Mouse (Mus musculus) heart, embryonic 12.5 days (tissue): ENCODE data around the gene Rabl6. TPM values are rescaled to one million over a fixed set of nuclear protein-coding genes. Genes with fewer than 3 reads are reported as not detected.

Experiments used
- ATAC-seq: fragments of 200-750 bp; cut with Nextera tagmentation; 2 replicates; pipeline ENCODE4 v1.8.0; 2017; ENCODE audit warnings: moderate TSS enrichment, moderate library complexity; ENCODE audit not compliant: insufficient number of reproducible peaks, low FRiP score
- H3K27ac ChIP-seq: fragments of 300-500 bp; sonication (generic); 2 replicates; pipeline ENCODE4 v1.5.1; 2016; ENCODE audit warnings: mild to moderate bottlenecking, moderate library complexity; ENCODE audit not compliant: poor library complexity, severe bottlenecking
- H3K27me3 ChIP-seq: fragments of 300-500 bp; sonication (generic); replicated peaks from 2 replicates; pipeline ENCODE4 v1.6.1; 2016; ENCODE audit warnings: mild to moderate bottlenecking, moderate library complexity
- H3K36me3 ChIP-seq: fragments of 300-500 bp; sonication (generic); 2 replicates; pipeline ENCODE4 v1.6.1; 2016; ENCODE audit warnings: mild to moderate bottlenecking, moderate library complexity
- H3K4me1 ChIP-seq: fragments of 300-500 bp; sonication (generic); replicated peaks from 2 replicates; pipeline ENCODE4 v1.6.1; 2016; ENCODE audit warnings: mild to moderate bottlenecking
- H3K4me2 ChIP-seq: fragments of 300-500 bp; sonication (generic); 2 replicates; pipeline ENCODE4 v1.6.1; 2016; ENCODE audit warnings: mild to moderate bottlenecking, moderate library complexity
- H3K4me3 ChIP-seq: fragments of 300-500 bp; sonication (generic); 2 replicates; pipeline ENCODE4 v1.5.1; 2016; ENCODE audit warnings: mild to moderate bottlenecking
- H3K9ac ChIP-seq: fragments of 300-500 bp; sonication (generic); 2 replicates; pipeline ENCODE4 v1.6.1; 2016; ENCODE audit warnings: mild to moderate bottlenecking, moderate library complexity
- H3K9me3 ChIP-seq: fragments of 300-500 bp; sonication (generic); replicated peaks from 2 replicates; pipeline ENCODE4 v1.6.1; 2016; ENCODE audit warnings: mild to moderate bottlenecking, moderate library complexity
- WGBS: fragments of 180-500 bp; shearing (Covaris S2); methylation state at CpG from one replicate; pipeline ENCODE4 v1.1.7; 2016; 5-methylcytosine and 5-hydroxymethylcytosine counted together
- polyA plus RNA-seq: library from polyadenylated mRNA; unstranded; fragments of >200 nt; fragmentation: Nextera tagmentation; extraction: Ambion mirVana; gene quantifications from 2 replicates; pipeline ENCODE4 v1.2.1, GENCODE M21; 2016

Rabl6 gene
- polyA plus RNA-seq, 1 experiment from 2014 or later, result 49.2 TPM

- Histone ChIP-seq H3K4me3 (no peak overlapping the region), H3K9ac (no peak overlapping the region), H3K36me3 (peaks cover 94% of the 10 kb centered on the region), H3K4me2 (no peak overlapping the region), H3K4me1 (peaks cover 18% of the 10 kb centered on the region), H3K27ac (no peak overlapping the region), H3K27me3 (no peaks in the 10 kb centered on the region), H3K9me3 (no peaks in the 10 kb centered on the region)
- 88% methylated on average over 5 of the region's 5 CpGs for WGBS
- no peak for ATAC-seq
Observed at GRCm38 (mm10) chr2:25596765-25597510, 11.4 kb downstream of the Rabl6 start.

- ATAC-seq, result no peak
- Histone ChIP-seq H3K9me3 (no peaks in the 10 kb centered on the region), H3K4me3 (no peak overlapping the region), H3K27me3 (no peaks in the 10 kb centered on the region), H3K27ac (no peak overlapping the region), H3K4me1 (peaks cover 5% of the 10 kb centered on the region), H3K4me2 (no peak overlapping the region), H3K36me3 (peaks cover 90% of the 10 kb centered on the region), H3K9ac (no peak overlapping the region)
- WGBS, result 88% methylated on average over 2 of the region's 2 CpGs
Observed at GRCm38 (mm10) chr2:25591863-25592262, 16.5 kb downstream of the Rabl6 start.

GRCm38 (mm10) chr2:25588227-25588907 lies 20.0 kb downstream of the Rabl6 start:
- no peak for ATAC-seq
- Histone ChIP-seq H3K9me3 (no peaks in the 10 kb centered on the region), H3K36me3 (peaks cover 94% of the 10 kb centered on the region), H3K4me2 (no peak overlapping the region), H3K4me1 (peaks cover 9% of the 10 kb centered on the region), H3K4me3 (no peak overlapping the region), H3K9ac (no peak overlapping the region), H3K27ac (0 out of 2 replicates have a peak overlapping the region, but pooled peaks have one; percentile 12), H3K27me3 (no peaks in the 10 kb centered on the region)
- WGBS, result 88% methylated on average over 8 of the region's 8 CpGs

GRCm38 (mm10) chr2:25587290-25587689 lies 21.0 kb downstream of the Rabl6 start:
- Histone ChIP-seq H3K4me1 (peaks cover 20% of the 10 kb centered on the region), H3K27me3 (no peaks in the 10 kb centered on the region), H3K36me3 (peaks cover 88% of the 10 kb centered on the region), H3K9me3 (no peaks in the 10 kb centered on the region), H3K9ac (no peak overlapping the region), H3K27ac (no peak overlapping the region), H3K4me2 (no peak overlapping the region), H3K4me3 (no peak overlapping the region)
- ATAC-seq, result no peak
- 94% methylated on average over 8 of the region's 8 CpGs for WGBS

GRCm38 (mm10) chr2:25585601-25586000 lies 22.7 kb downstream of the Rabl6 start:
- Histone ChIP-seq H3K27me3 (peaks cover 8% of the 10 kb centered on the region), H3K36me3 (peaks cover 71% of the 10 kb centered on the region)

GRCm38 (mm10) chr2:25584856-25585255 lies 23.5 kb downstream of the Rabl6 start:
- H3K9me3 ChIP-seq, result no peaks in the 10 kb centered on the region
- H3K4me3 ChIP-seq, result no peak overlapping the region
- H3K27me3 ChIP-seq, result peaks cover 15% of the 10 kb centered on the region
- no peak for ATAC-seq
- no peak overlapping the region for H3K27ac ChIP-seq
- WGBS, result 84% methylated on average over 4 of the region's 4 CpGs
- H3K9ac ChIP-seq, result no peak overlapping the region
- no peak overlapping the region for H3K4me2 ChIP-seq
- H3K4me1 ChIP-seq, result peaks cover 35% of the 10 kb centered on the region
- H3K36me3 ChIP-seq, result peaks cover 64% of the 10 kb centered on the region

More at GRCm38 (mm10) chr2:25585601-25586000, 22.7 kb downstream of the Rabl6 start:
- ATAC-seq, result no peak
- no peak overlapping the region for H3K9ac ChIP-seq
- no peak overlapping the region for H3K4me3 ChIP-seq
- H3K9me3 ChIP-seq, result no peaks in the 10 kb centered on the region
- no peak overlapping the region for H3K4me2 ChIP-seq
- 77% methylated on average over 3 of the region's 3 CpGs for WGBS
- H3K27ac ChIP-seq, result no peak overlapping the region
- peaks cover 34% of the 10 kb centered on the region for H3K4me1 ChIP-seq

GRCm38 (mm10) chr2:25584152-25584551 lies 24.2 kb downstream of the Rabl6 start:
- H3K27ac ChIP-seq, result no peak overlapping the region
- no peak for ATAC-seq
- H3K4me1 ChIP-seq, result peaks cover 42% of the 10 kb centered on the region
- WGBS, result 96% methylated on average over 3 of the region's 3 CpGs
- no peak overlapping the region for H3K9ac ChIP-seq
- H3K36me3 ChIP-seq, result peaks cover 58% of the 10 kb centered on the region
- no peaks in the 10 kb centered on the region for H3K9me3 ChIP-seq
- peaks cover 22% of the 10 kb centered on the region for H3K27me3 ChIP-seq
- H3K4me3 ChIP-seq, result no peak overlapping the region
- H3K4me2 ChIP-seq, result no peak overlapping the region

GRCm38 (mm10) chr2:25583571-25583970 lies 24.8 kb downstream of the Rabl6 start:
- ATAC-seq, result no peak
- no peaks in the 10 kb centered on the region for H3K9me3 ChIP-seq
- no peak overlapping the region for H3K4me2 ChIP-seq
- H3K4me3 ChIP-seq, result no peak overlapping the region
- WGBS, result 65% methylated on average over 4 of the region's 4 CpGs
- H3K27me3 ChIP-seq, result peaks cover 28% of the 10 kb centered on the region
- no peak overlapping the region for H3K9ac ChIP-seq
- no peak overlapping the region for H3K27ac ChIP-seq
- H3K36me3 ChIP-seq, result peaks cover 55% of the 10 kb centered on the region
- peaks cover 47% of the 10 kb centered on the region for H3K4me1 ChIP-seq

- Histone ChIP-seq H3K27me3 (peaks cover 33% of the 10 kb centered on the region), H3K9me3 (no peaks in the 10 kb centered on the region), H3K4me1 (peaks cover 52% of the 10 kb centered on the region), H3K27ac (no peak overlapping the region), H3K9ac (no peak overlapping the region), H3K36me3 (peaks cover 50% of the 10 kb centered on the region), H3K4me3 (no peak overlapping the region), H3K4me2 (no peak overlapping the region)
- 91% methylated on average over 6 of the region's 6 CpGs for WGBS
- ATAC-seq, result no peak
Observed at GRCm38 (mm10) chr2:25583120-25583481, 25.2 kb downstream of the Rabl6 start.

GRCm38 (mm10) chr2:25582466-25583119 lies 25.7 kb downstream of the Rabl6 start:
- Histone ChIP-seq H3K9me3 (no peaks in the 10 kb centered on the region), H3K4me3 (no peak overlapping the region), H3K4me1 (peaks cover 57% of the 10 kb centered on the region), H3K27ac (no peak overlapping the region), H3K36me3 (peaks cover 45% of the 10 kb centered on the region), H3K27me3 (peaks cover 38% of the 10 kb centered on the region), H3K9ac (no peak overlapping the region), H3K4me2 (no peak overlapping the region)
- no peak for ATAC-seq
- WGBS, result 45% methylated on average over 12 of the region's 12 CpGs

GRCm38 (mm10) chr2:25581901-25582301 lies 26.4 kb downstream of the Rabl6 start:
- no peak overlapping the region for H3K4me3 ChIP-seq
- H3K36me3 ChIP-seq, result peaks cover 39% of the 10 kb centered on the region
- H3K9me3 ChIP-seq, result no peaks in the 10 kb centered on the region
- H3K27ac ChIP-seq, result no peak overlapping the region
- H3K4me2 ChIP-seq, result peak overlapping the region; percentile 74
- 35% methylated on average over 6 of the region's 6 CpGs for WGBS
- H3K27me3 ChIP-seq, result peaks cover 45% of the 10 kb centered on the region
- ATAC-seq, result no peak
- H3K4me1 ChIP-seq, result peaks cover 58% of the 10 kb centered on the region
- no peak overlapping the region for H3K9ac ChIP-seq
